Mouse (Mus musculus): Measurements from ENCODE around the gene Suox.
"Not testable (repeated sequence)": the region's sequence is repeated elsewhere in the genome, so short reads cannot be mapped to it uniquely, and the experiment has no call there.

Suox gene

GRCm38 (mm10) chr10:128626311-128627310 lies 47.3 kb downstream of the Suox start, which contains the start of gene Rps26:
TSS of gene Rps26 (minus strand) at chr10:128626747.
- DNase-seq (ENCODE audit: low spot score) = peak; percentile 90

GRCm38 (mm10) chr10:128625287-128625894 lies 48.5 kb downstream of the Suox start:
- DNase-seq (ENCODE audit: low spot score) = no peak

- not testable (repeated sequence) for DNase-seq (ENCODE audit: low spot score)
Measured at GRCm38 (mm10) chr10:128623106-128623613, 50.7 kb downstream of the Suox start.

GRCm38 (mm10) chr10:128622702-128623101 lies 51.2 kb downstream of the Suox start:
- DNase-seq (ENCODE audit: low spot score) = no peak

- DNase-seq (ENCODE audit: low spot score) = no peak
Measured at GRCm38 (mm10) chr10:128621986-128622520, 51.8 kb downstream of the Suox start.

DNA sequence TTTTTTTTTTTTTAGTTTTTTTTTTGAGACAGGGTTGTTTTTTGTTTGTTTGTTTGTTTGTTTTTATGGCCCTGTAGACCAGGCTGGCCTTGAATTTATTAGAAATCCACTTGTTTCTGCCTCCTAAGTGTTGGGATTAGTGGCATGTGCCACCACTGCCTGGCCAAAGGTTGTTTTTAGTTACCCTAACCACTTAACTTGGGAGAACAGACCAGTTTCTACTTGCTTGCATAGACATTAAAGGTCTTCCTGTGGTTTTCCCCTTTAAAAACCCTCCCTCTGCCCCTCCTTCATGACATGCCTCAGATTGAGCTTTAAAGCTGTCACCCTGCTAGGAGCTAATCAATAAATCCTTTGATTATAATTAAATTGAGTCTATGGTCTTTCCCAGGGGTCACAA lies 53.6 kb downstream of the Suox start:
- DNase-seq (ENCODE audit: low spot score) = no peak
